Mouse (Mus musculus): ENCODE measurements around the gene Nphp1.

Nphp1 gene

GRCm38 (mm10) chr2:127788440-127789116, at the start of gene Nphp1:
Nphp1 (minus strand) TSS chr2:127788897.
- DNase-seq (ENCODE audit: low spot score), result peak; percentile 83

GRCm38 (mm10) chr2:127832833-127833190, 44.1 kb upstream of the Nphp1 start:
- DNase-seq (ENCODE audit: low spot score), result peak; percentile 24

DNA sequence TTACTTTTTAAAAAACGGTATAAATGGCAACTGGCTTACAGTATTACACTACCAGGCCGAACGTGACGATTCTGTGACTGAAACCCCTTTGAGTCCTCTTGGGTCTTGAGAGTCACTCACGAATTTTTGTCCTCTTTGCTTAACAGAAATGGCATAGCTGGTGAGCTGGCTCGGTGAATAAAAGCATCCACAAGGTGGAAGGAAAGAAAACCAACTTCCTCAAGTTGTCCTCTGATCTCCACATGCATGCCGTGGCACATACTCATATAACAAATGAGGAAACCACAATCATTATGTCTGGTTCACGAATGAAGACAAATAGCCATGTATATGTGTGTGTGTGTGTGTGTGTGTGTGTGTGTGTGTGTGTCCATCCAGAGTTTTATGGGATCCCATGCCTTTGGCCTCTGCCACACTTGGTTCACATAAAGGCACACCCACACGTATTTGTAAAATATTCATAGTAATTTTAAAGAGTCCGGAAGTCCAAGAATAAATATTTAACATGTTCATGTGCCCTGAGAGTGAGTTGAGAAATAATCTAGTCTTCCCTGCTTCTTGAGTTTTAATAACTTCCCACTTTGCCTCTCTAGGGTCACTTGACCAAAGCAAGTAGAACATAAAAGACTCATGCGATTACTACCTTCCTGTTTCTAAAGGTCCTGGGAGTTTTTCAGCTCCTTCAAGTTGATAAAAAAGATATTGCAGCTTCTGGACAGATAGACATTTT, 43.6 kb upstream of the Nphp1 start:
- no peak for DNase-seq (ENCODE audit: low spot score)

DNA sequence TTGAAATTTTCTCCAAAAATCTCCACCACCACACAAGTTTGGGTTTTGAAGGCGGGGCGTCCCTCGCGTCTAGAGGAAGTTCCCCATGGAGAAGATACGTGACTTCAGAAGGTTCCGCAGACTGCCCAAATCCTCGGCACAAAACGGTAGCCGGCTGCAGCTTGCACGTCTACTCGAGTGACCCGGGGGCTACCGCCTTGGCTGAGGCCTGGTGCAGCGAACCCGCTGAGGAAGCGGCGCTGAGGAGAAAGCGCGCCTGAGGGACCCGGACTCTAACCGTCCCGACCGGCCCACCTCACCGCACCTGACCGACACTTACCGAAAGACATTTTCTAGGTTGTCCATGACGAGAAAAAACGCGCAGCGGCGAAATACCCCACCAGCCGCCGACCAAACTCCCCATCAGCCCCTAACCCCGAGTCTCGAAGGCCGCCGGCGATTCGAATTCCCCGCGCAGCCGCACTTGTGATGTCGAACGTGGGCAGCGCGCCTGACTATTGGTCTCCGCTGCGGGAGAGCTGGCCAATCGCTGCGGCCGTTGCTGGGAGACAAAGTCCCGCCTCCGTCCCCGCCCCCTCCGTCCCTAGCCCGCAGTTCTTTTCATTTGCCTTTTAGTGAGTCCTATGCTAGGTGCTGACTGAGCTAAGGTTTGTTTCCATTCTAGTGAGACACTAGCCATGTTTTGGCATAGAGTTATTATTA, 42.9 kb upstream of the Nphp1 start, which contains the start of gene Bub1:
Bub1 (minus strand) TSS at position 465 of the 702 bp plus-strand sequence.
- DNase-seq (ENCODE audit: low spot score), result peak; percentile 91

GRCm38 (mm10) chr2:127791919-127792603, 3.4 kb upstream of the Nphp1 start, which contains the start of gene Mtln:
Mtln (minus strand) TSS chr2:127792488.
- DNase-seq (ENCODE audit: low spot score), result peak; percentile 78

GRCm38 (mm10) chr2:127789651-127790270, 1.1 kb upstream of the Nphp1 start:
- DNase-seq (ENCODE audit: low spot score), result no peak

DNA sequence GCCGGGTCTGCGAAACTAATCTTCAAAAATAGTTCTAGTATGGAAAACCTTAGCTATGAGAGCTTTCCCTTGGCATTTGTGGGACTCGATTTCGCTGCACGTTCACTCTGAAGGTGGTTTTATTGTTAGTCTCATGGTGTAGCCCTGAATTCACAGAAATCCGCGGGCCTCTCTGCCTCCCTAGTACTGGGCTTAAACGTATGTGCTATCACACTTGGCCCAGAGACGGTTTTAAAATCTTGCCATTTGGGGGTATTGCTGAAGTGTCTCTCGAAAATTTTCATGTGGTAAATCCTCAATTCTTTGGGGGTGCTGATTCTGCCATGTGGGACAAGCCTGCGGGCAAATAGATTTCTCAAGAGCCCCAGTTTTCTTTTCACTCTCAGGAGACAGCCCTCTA, 441 bp upstream of the Nphp1 start:
- no peak for DNase-seq (ENCODE audit: low spot score)

GRCm38 (mm10) chr2:127787226-127787625, 1.5 kb downstream of the Nphp1 start:
- no peak for DNase-seq (ENCODE audit: low spot score)

DNA sequence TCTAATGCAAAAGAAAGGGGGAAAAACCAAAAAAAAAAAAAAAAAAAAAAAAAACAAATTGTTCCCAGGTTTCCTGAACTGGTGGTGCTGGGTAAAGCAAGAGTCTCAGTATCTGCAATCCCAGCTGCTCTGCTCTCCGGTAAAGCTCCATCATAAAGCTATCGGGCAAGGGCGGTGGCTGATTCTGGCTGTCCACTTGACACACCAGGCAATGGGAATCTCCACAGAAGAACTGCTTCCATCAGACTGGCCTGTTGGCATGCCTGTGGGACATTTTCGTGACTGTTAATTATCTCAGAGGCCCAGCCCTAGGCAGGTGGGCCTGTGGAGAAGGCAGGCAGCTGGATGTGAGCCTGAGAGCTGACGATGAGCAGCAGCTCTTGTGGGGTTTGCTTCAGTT, 10.2 kb downstream of the Nphp1 start:
- no peak for DNase-seq (ENCODE audit: low spot score)

DNA sequence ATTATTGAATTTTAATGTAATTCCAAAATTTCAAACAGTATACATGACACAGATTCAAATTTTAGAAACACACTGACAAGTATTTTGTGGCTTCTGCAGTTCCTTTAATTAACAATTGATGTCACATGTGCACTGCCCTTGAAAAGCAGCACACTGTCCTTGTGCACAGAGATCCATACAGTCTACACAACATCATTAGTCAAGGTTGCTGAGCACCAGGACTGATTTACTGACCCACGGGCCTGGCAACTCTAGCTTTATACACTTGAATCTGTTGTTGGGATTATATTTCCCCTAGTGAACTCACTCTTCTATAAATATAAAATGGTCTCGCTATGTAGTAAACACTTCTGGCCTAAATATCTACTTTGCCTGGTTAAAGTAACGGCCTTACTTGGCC, 13.7 kb downstream of the Nphp1 start:
- DNase-seq (ENCODE audit: low spot score), result no peak

DNA sequence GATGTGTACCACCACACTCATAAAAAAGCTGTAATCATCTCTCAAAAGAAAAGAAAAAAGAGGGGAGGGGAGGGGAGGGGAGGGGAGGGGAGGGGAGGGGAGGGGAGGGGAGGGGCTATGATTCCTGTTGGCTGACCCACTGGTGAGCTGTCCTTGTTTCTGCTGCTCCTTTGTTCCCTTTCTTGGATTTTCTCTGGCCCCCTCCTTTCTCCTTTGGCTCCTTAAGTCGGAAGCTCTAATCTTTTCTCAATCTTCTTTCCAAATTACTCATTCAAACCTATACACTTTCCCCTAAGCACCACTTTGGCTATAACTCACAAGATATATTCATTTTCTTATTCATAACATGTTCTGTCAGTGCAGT, 14.1 kb downstream of the Nphp1 start:
- no peak for DNase-seq (ENCODE audit: low spot score)

- DNase-seq (ENCODE audit: low spot score), result no peak
Observed at GRCm38 (mm10) chr2:127773938-127774577, 14.6 kb downstream of the Nphp1 start.

DNA sequence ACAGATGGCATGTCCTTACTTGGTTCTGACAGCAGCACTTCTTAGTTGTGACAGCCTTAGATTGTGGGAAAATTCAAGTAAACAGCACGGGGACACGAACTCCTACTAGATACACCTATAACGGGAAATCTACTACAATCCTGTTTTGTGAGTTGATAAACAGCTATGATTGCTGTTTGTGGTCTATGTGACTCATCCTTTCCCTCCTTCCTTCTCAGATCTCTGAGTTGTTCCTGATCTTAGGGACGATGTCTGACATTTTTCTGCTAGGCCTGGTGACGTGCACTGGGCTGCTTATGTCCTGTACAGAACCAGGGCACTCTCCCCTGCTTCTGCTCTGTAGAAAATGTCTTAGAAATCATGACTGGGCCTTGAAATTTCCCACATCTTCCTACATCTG, 27.1 kb downstream of the Nphp1 start:
- DNase-seq (ENCODE audit: low spot score), result no peak

DNA sequence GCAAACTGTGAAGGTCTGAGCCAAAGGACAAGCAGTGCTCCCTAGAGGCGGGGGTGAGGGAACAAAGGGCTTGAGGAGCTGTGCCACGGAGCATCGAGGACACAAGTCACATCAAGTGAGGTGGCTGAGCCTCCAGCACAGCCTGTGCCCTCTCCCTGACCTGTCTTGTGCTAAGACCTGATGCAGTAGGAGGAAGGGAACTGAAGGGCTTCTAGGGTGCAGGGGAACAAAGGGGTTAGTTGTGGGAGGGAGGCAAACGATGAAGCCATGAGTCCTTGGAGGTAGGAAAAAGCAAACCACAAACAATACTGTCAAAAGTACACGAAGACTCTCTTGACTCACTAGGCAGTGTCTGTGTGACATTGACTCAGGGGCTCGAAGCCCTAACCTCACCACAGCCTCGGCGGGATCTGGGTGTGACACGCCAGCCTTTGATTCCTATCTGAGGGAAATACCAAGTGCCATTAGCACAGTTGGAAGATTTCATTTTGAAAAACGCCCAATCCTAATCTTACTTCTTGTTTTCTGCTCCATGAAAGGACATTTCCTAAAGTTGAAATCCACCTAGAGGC, 28.2 kb downstream of the Nphp1 start:
- no peak for DNase-seq (ENCODE audit: low spot score)

DNA sequence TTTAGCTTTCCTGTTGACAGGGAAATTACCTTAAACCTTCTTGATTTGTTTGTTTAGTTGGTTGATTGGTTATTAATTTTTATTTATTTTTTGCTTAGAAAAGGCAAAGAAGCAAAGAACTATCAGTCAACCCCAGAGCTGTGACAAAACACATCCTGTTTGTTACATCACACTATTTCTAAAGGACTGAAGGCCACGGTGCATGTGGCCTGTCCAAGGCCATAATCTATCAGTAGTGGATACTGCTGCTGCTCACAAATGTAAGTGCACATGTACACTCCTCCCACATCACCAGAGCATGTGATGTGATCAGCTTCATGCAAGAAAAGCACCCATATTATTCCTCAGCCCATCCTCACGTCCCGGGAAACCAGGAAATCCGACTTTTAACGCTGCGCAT, 28.7 kb downstream of the Nphp1 start:
- DNase-seq (ENCODE audit: low spot score), result no peak

GRCm38 (mm10) chr2:127759157-127759880, 29.4 kb downstream of the Nphp1 start:
- no peak for DNase-seq (ENCODE audit: low spot score)

DNA sequence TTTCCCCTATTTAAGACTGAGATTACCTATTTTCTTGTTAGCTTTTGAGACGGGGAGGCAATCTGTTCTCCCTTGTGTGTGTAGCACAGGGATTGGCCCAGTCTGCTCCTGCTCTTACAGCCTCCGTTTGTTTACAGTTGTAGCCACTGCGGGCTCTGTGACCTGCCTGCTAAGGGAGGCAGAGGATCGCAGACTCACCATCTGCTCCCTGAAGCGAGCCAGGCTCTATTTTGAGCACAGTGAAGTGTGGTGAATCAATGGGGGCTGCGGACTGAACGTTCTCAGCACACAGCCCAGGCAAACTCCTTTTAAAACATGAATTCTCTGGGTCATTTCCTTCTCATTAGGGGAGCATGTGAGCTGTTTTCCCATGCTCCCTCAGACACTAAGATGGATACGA, 31.5 kb downstream of the Nphp1 start:
- DNase-seq (ENCODE audit: low spot score), result no peak

- no peak for DNase-seq (ENCODE audit: low spot score)
Observed at GRCm38 (mm10) chr2:127754113-127754512, 34.6 kb downstream of the Nphp1 start.

DNA sequence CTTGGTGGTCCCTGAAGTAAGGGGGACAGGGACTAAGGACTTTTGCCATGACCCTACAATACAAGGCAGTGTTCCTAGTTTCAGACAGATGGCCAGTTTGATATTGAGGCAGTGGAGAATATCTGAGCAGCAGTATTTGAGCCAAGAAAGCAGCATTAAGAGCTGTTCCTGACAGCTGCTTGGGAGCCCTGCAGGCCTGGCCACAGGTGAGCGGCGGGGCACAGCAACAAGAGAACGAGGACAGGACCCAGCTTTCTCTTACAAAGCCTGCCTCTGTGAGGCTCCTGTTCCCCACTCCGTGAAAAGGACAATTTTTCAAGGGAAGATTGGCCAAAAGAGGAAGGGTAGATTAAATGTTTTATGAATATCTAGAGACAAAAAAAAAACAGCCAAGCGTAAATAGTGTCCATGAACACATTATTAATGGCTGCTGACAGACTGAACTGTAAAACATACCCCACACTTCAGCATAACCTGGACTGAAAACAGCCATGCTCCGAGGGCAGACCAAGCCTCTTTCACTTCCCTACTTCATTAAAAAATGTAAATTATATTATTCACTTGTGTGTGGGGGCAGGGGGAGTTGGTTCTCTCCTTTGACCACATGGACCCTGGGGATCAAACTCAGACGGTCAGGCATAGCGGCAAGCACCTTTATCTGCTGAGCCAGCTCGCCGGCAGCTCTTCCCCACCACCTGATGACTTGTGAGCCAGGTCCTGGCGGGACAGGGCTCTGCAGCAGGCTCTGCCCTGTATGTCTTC, 36.7 kb downstream of the Nphp1 start:
- DNase-seq (ENCODE audit: low spot score), result no peak

- no peak for DNase-seq (ENCODE audit: low spot score)
Observed at GRCm38 (mm10) chr2:127749376-127749775, 39.3 kb downstream of the Nphp1 start.
